Mouse (Mus musculus) intestine, postnatal 0 days (tissue): ENCODE measurements at regions not wholly inside any gene's neighbourhood (a gene's known extent, or its start where the extent isn't known, plus 50 kb on each side); places are given as distances from the start of the nearest gene placed in this dataset.
A peak's percentile ranks its signal among the peaks of the same experiment; 100 is the strongest.

Source experiments
- ATAC-seq: fragments of 200-750 bp; cut with Nextera tagmentation; 2 replicates; pipeline ENCODE4 v1.8.0; 2017; ENCODE audit warnings: mild to moderate bottlenecking, moderate TSS enrichment, moderate library complexity
- H3K27ac ChIP-seq: fragments of 300-500 bp; sonication (generic); 2 replicates; pipeline ENCODE4 v1.5.1; 2014; ENCODE audit warnings: mild to moderate bottlenecking, low read depth, low read length, moderate library complexity
- H3K27me3 ChIP-seq: fragments of 300-500 bp; sonication (generic); replicated peaks from 2 replicates; pipeline ENCODE4 v1.6.1; 2014; ENCODE audit warnings: low read length, mixed read lengths; ENCODE audit not compliant: control insufficient read depth, insufficient read depth
- H3K36me3 ChIP-seq: fragments of 300-500 bp; sonication (generic); 2 replicates; pipeline ENCODE4 v1.6.1; 2014; ENCODE audit warnings: mild to moderate bottlenecking, moderate library complexity; ENCODE audit not compliant: control insufficient read depth, insufficient read depth
- H3K4me1 ChIP-seq: fragments of 300-500 bp; sonication (generic); replicated peaks from 2 replicates; pipeline ENCODE4 v1.6.1; 2014; ENCODE audit warnings: antibody characterized with exemption, low read length, mixed read lengths; ENCODE audit not compliant: control insufficient read depth, insufficient read depth
- H3K4me2 ChIP-seq: fragments of 300-500 bp; sonication (generic); replicated peaks from 2 replicates; pipeline ENCODE4 v1.6.1; 2014; ENCODE audit warnings: low read depth, mild to moderate bottlenecking, moderate library complexity
- H3K4me3 ChIP-seq: fragments of 300-500 bp; sonication (generic); 2 replicates; pipeline ENCODE4 v1.5.1; 2014; ENCODE audit warnings: low read depth, low read length
- H3K9ac ChIP-seq: fragments of 300-500 bp; sonication (generic); 2 replicates; pipeline ENCODE4 v1.6.1; 2014; ENCODE audit warnings: mild to moderate bottlenecking, low read depth, low read length
- H3K9me3 ChIP-seq: fragments of 300-500 bp; sonication (generic); 2 replicates; pipeline ENCODE4 v1.6.1; 2016; ENCODE audit warnings: mixed run types; ENCODE audit not compliant: control insufficient read depth
- CTCF ChIP-seq: sonication (generic); IDR thresholded peaks from 2 replicates; pipeline ENCODE4 v1.5.1; 2016; ENCODE audit warnings: low read depth, mild to moderate bottlenecking, control low read depth, antibody characterized with exemption, moderate library complexity
- WGBS: fragments of 180-500 bp; shearing (Covaris S2); extraction: QIAGEN DNeasy Blood & Tissue Kit; methylation state at CpG from one replicate; pipeline ENCODE4 v1.1.7; 2014; 5-methylcytosine and 5-hydroxymethylcytosine counted together

GRCm38 (mm10) chr17:94553400-94553799 lies 196.4 kb downstream of the Mettl4 start:
- no peak overlapping the region for H3K4me2 ChIP-seq
- H3K27me3 ChIP-seq = no peaks in the 10 kb centered on the region
- no peaks in the 10 kb centered on the region for H3K36me3 ChIP-seq
- H3K4me3 ChIP-seq = no peak overlapping the region
- 82% methylated on average over 2 of the region's 2 CpGs for WGBS
- TF ChIP-seq CTCF = peak; percentile 44
- no peak for ATAC-seq
- no peaks in the 10 kb centered on the region for H3K9me3 ChIP-seq
- H3K4me1 ChIP-seq = no peaks in the 10 kb centered on the region
- H3K9ac ChIP-seq = no peak overlapping the region
- no peak overlapping the region for H3K27ac ChIP-seq

GRCm38 (mm10) chr17:94528765-94529164 lies 221.1 kb downstream of the Mettl4 start:
- Histone ChIP-seq H3K4me3 (no peak overlapping the region), H3K9me3 (no peaks in the 10 kb centered on the region), H3K4me2 (no peak overlapping the region), H3K36me3 (no peaks in the 10 kb centered on the region), H3K9ac (no peak overlapping the region), H3K27ac (no peak overlapping the region), H3K4me1 (no peaks in the 10 kb centered on the region), H3K27me3 (no peaks in the 10 kb centered on the region)
- ATAC-seq = no peak
- no peak for TF ChIP-seq CTCF
- WGBS = 91% methylated on average over 2 of the region's 2 CpGs
